Mouse (Mus musculus) CH12F3 (cell line): ENCODE results near the gene Ppp4c.

Experiments
- in situ Hi-C: fragments of 300-500 bp; cut with MboI; formaldehyde crosslinking; loops from 2 replicates; pipeline ENCODE4 v1.14.3; 2020; ENCODE audit warnings: low sequenced_read_pairs

Ppp4c gene

GRCm38 (mm10) chr7:126791851-126792720 lies at the start of gene Ppp4c:
Gene Ppp4c (minus strand): TSS chr7:126792496.
- in situ Hi-C loops, result no loop called here

GRCm38 (mm10) chr7:126833294-126833693 lies 41.0 kb upstream of the Ppp4c start:
- in situ Hi-C loops, result no loop called here

- in situ Hi-C loops, result no loop called here
These were observed 39.8 kb upstream of the Ppp4c start for GRCm38 (mm10) chr7:126832036-126832598.

GRCm38 (mm10) chr7:126831539-126831938 lies 39.2 kb upstream of the Ppp4c start, which contains the start of gene 4930451I11Rik:
Gene 4930451I11Rik (minus strand): TSS chr7:126831639.
- in situ Hi-C loops, result no loop called here

GRCm38 (mm10) chr7:126825952-126826351 lies 33.7 kb upstream of the Ppp4c start:
- in situ Hi-C loops, result no loop called here

- in situ Hi-C loops, result no loop called here
These were observed 33.1 kb upstream of the Ppp4c start for GRCm38 (mm10) chr7:126825403-126825802.

- in situ Hi-C loops, result no loop called here
These were observed 31.6 kb upstream of the Ppp4c start for GRCm38 (mm10) chr7:126823940-126824339.

GRCm38 (mm10) chr7:126823202-126823711 lies 31.0 kb upstream of the Ppp4c start:
- in situ Hi-C loops, result no loop called here

GRCm38 (mm10) chr7:126822741-126823140 lies 30.4 kb upstream of the Ppp4c start:
- in situ Hi-C loops, result no loop called here

GRCm38 (mm10) chr7:126821835-126822511 lies 29.7 kb upstream of the Ppp4c start:
- in situ Hi-C loops, result no loop called here

- in situ Hi-C loops, result no loop called here
These were observed 26.5 kb upstream of the Ppp4c start for GRCm38 (mm10) chr7:126818818-126819217.

GRCm38 (mm10) chr7:126817595-126817994 lies 25.3 kb upstream of the Ppp4c start:
- in situ Hi-C loops, result no loop called here

- in situ Hi-C loops, result no loop called here
These were observed 24.2 kb upstream of the Ppp4c start for GRCm38 (mm10) chr7:126816494-126816893.

- in situ Hi-C loops, result no loop called here
These were observed 23.5 kb upstream of the Ppp4c start for GRCm38 (mm10) chr7:126815726-126816222.

- in situ Hi-C loops, result no loop called here
These were observed 17.6 kb upstream of the Ppp4c start for GRCm38 (mm10) chr7:126809723-126810369.

- in situ Hi-C loops, result no loop called here
These were observed 16.6 kb upstream of the Ppp4c start for GRCm38 (mm10) chr7:126808703-126809455.

- in situ Hi-C loops, result no loop called here
These were observed 15.1 kb upstream of the Ppp4c start for GRCm38 (mm10) chr7:126807405-126807804.

- in situ Hi-C loops, result no loop called here
These were observed 14.7 kb upstream of the Ppp4c start for GRCm38 (mm10) chr7:126806956-126807355.

GRCm38 (mm10) chr7:126803751-126804150 lies 11.5 kb upstream of the Ppp4c start:
- in situ Hi-C loops, result no loop called here

- in situ Hi-C loops, result no loop called here
These were observed 10.9 kb upstream of the Ppp4c start for GRCm38 (mm10) chr7:126803181-126803580.
